Mouse (Mus musculus) forebrain, postnatal 0 days (tissue): ENCODE results near the gene Kcnmb2. TPM values are rescaled to one million over a fixed set of nuclear protein-coding genes. Genes with fewer than 3 reads are reported as not detected.

Experiments used
- ATAC-seq: fragments of 200-750 bp; cut with Nextera tagmentation; 2 replicates; pipeline ENCODE4 v1.8.0; 2017; ENCODE audit warnings: mild to moderate bottlenecking, moderate library complexity
- DNase-seq: peaks from one replicate; pipeline ENCODE4 v3.0.0-alpha.2; 2015
- H3K27ac ChIP-seq: fragments of 300-500 bp; sonication (generic); 2 replicates; pipeline ENCODE4 v1.5.1; 2014; ENCODE audit warnings: low read depth, mild to moderate bottlenecking, antibody characterized with exemption, low read length, moderate library complexity, mixed read lengths
- H3K27me3 ChIP-seq: fragments of 300-500 bp; sonication (generic); 2 replicates; pipeline ENCODE4 v1.6.1; 2014; ENCODE audit warnings: mild to moderate bottlenecking, low read length, mixed read lengths; ENCODE audit not compliant: insufficient read depth
- H3K36me3 ChIP-seq: fragments of 300-500 bp; sonication (generic); 2 replicates; pipeline ENCODE4 v1.6.1; 2014; ENCODE audit warnings: mild to moderate bottlenecking, moderate library complexity; ENCODE audit not compliant: insufficient read depth
- H3K4me1 ChIP-seq: fragments of 300-500 bp; sonication (generic); 2 replicates; pipeline ENCODE4 v1.6.1; 2014; ENCODE audit warnings: antibody characterized with exemption; ENCODE audit not compliant: insufficient read depth
- H3K4me2 ChIP-seq: fragments of 300-500 bp; sonication (generic); 2 replicates; pipeline ENCODE4 v1.6.1; 2014; ENCODE audit warnings: low read depth, mild to moderate bottlenecking, moderate library complexity
- H3K4me3 ChIP-seq: fragments of 300-500 bp; sonication (generic); 2 replicates; pipeline ENCODE4 v1.5.1; 2014; ENCODE audit warnings: low read depth, low read length, mixed read lengths
- H3K9ac ChIP-seq: fragments of 300-500 bp; sonication (generic); 2 replicates; pipeline ENCODE4 v1.6.1; 2014; ENCODE audit warnings: mild to moderate bottlenecking
- H3K9me3 ChIP-seq: fragments of 300-500 bp; sonication (generic); 2 replicates; pipeline ENCODE4 v1.6.1; 2016; ENCODE audit warnings: low read length
- CTCF ChIP-seq: sonication (generic); IDR thresholded peaks from 2 replicates; pipeline ENCODE4 v1.5.1; 2016; ENCODE audit warnings: antibody characterized with exemption, control low read depth, low read depth
- WGBS: fragments of 180-500 bp; shearing (Covaris S2); extraction: QIAGEN DNeasy Blood & Tissue Kit; methylation state at CpG from one replicate; pipeline ENCODE4 v1.1.7; 2014; 5-methylcytosine and 5-hydroxymethylcytosine counted together
- polyA plus RNA-seq: library from polyadenylated mRNA; unstranded; fragments of >200 nt; fragmentation: Nextera tagmentation; extraction: Ambion mirVana; gene quantifications from 2 replicates; pipeline ENCODE4 v1.2.1, GENCODE M21; 2015
- total RNA-seq: library from RNA; depleted of rRNA; stranded (reverse); fragments of >200 nt; gene quantifications from 2 replicates; pipeline ENCODE4 v1.2.3, GENCODE M21; 2014

The Kcnmb2 gene
- total and polyA plus RNA-seq, 2 experiments from 2014 or later, result 7.9 to 9.8 TPM

DNA sequence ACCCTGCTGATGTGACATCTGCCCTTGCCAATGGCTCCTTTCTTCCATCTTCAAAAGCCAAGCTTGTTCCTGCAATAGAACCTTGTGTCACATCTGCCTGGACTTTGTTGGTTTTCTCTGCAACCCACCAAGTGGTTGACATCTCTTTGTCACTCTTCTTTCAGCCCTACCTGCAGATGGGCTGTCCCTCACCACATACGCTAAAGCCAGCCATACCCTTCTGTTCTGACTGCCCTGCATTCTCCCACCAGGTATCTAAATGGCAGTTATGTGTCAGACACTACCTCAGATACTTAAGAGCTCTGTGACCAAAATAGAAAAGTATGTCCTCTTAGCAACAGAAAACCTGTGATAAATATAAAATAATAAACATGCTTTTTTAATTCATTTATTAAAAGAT, 186.5 kb downstream of the Kcnmb2 start:
- no peak overlapping the region for H3K4me3 ChIP-seq
- no peak overlapping the region for H3K9ac ChIP-seq
- H3K27me3 ChIP-seq, result no peaks in the 10 kb centered on the region
- no peak overlapping the region for H3K27ac ChIP-seq
- no peaks in the 10 kb centered on the region for H3K4me1 ChIP-seq
- WGBS, result 88% methylated on average over 1 of the region's 1 CpGs
- no peaks in the 10 kb centered on the region for H3K9me3 ChIP-seq
- H3K36me3 ChIP-seq, result no peaks in the 10 kb centered on the region
- no peak overlapping the region for H3K4me2 ChIP-seq
- TF ChIP-seq CTCF, result no peak
- no peak for ATAC-seq
- DNase-seq, result no peak

DNA sequence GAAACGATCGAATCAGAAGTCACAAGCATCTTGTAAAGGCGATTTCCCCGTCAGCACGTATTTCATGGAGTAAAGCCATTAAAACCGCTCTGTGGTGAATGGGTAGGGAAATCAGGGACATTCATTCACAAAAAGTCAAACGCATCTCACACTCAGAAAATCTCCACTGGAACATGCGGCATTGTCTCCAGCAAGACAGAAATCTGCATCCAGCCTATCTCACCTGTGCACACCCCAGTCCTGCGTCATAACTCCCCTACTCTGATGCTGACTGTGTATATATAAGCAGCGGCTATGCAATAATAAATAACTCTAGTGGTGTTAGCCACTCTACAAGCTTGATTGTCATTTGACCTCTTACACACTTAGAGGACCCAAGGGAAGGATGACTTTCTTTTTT, 199.1 kb downstream of the Kcnmb2 start:
- Histone ChIP-seq H3K27ac (no peak overlapping the region), H3K9me3 (no peaks in the 10 kb centered on the region), H3K4me2 (no peak overlapping the region), H3K27me3 (no peaks in the 10 kb centered on the region), H3K9ac (no peak overlapping the region), H3K36me3 (no peaks in the 10 kb centered on the region), H3K4me1 (no peaks in the 10 kb centered on the region), H3K4me3 (no peak overlapping the region)
- no peak for ATAC-seq
- TF ChIP-seq CTCF, result no peak
- 83% methylated on average over 10 of the region's 10 CpGs for WGBS
- no peak for DNase-seq

DNA sequence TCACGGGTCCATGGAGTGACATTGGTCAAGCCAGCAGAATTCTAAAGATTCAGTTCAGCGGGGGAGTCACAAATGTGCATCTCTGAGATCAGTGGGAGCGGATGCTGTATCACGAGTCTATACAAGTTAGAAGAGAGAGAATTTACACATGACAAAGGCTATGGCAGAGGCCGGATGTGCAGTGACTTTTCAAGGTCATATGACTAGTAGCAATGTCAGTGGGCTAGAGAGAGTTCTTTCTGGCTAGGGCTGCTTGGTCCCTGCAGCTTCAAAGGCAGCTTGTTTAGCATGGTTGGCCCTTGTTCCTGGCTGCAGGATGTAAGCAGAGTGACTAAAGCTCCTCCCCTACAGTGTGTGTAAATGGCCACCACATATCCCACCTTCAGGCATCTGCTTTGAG, 217.5 kb downstream of the Kcnmb2 start:
- no peak for TF ChIP-seq CTCF
- Histone ChIP-seq H3K9me3 (no peaks in the 10 kb centered on the region), H3K4me3 (no peak overlapping the region), H3K27ac (no peak overlapping the region), H3K27me3 (no peaks in the 10 kb centered on the region), H3K4me2 (no peak overlapping the region), H3K9ac (no peak overlapping the region), H3K36me3 (no peaks in the 10 kb centered on the region), H3K4me1 (no peaks in the 10 kb centered on the region)
- WGBS, result 87% methylated on average over 5 of the region's 5 CpGs
- ATAC-seq (no peak), DNase-seq (no peak)

- no peaks in the 10 kb centered on the region for H3K27me3 ChIP-seq
- H3K4me2 ChIP-seq, result no peak overlapping the region
- H3K4me3 ChIP-seq, result no peak overlapping the region
- ATAC-seq (no peak), DNase-seq (no peak)
- no peak overlapping the region for H3K27ac ChIP-seq
- H3K4me1 ChIP-seq, result no peaks in the 10 kb centered on the region
- no peaks in the 10 kb centered on the region for H3K9me3 ChIP-seq
- H3K36me3 ChIP-seq, result no peaks in the 10 kb centered on the region
- H3K9ac ChIP-seq, result no peak overlapping the region
- no peak for TF ChIP-seq CTCF
- 76% methylated on average over 3 of the region's 3 CpGs for WGBS
Measured at GRCm38 (mm10) chr3:32121731-32122130, 219.4 kb downstream of the Kcnmb2 start.

DNA sequence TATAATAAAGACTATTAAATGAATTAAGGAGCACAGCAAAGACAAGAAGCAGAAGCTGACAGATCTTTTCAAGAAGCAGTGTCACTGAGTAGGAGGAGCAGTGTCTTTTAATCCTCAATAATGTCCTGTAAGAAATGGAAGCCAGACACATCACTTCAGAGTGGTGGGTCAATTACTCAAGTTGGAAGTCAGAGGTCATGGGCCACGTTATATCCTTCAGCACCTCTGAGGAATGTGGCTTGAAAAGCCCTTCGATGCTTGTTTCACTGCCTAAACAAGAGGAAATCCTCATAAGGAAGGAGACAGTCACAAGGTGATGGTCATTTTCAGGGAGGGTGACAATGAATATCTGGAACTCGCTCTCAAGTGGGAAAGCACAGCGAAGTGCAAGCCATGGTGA, 223.1 kb downstream of the Kcnmb2 start:
- no peak for TF ChIP-seq CTCF
- H3K27ac ChIP-seq, result no peak overlapping the region
- H3K4me3 ChIP-seq, result no peak overlapping the region
- no peaks in the 10 kb centered on the region for H3K27me3 ChIP-seq
- no peak for ATAC-seq
- DNase-seq, result no peak
- no peaks in the 10 kb centered on the region for H3K4me1 ChIP-seq
- H3K4me2 ChIP-seq, result no peak overlapping the region
- 76% methylated on average over 4 of the region's 4 CpGs for WGBS
- H3K9ac ChIP-seq, result no peak overlapping the region
- no peaks in the 10 kb centered on the region for H3K9me3 ChIP-seq
- H3K36me3 ChIP-seq, result no peaks in the 10 kb centered on the region

DNA sequence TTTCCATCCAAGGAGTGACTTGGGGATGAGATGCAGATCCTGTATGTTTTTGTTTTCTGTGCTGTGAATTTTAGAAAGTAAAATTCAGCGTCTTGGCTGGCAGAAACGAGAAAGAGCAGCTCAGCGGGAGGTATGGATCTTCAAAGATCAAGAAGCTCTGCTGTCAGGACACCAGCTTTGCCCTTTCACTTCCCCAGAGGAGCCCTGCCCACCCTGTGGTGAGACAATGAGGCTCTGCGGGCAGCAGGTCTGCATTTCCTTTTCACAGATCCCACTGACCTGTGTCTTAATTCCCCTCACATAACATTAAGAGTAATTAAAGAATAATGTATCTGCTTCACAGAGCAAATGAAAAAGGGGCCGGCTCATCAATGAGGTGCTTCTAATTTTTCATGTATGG, 226.1 kb downstream of the Kcnmb2 start:
- no peak overlapping the region for H3K4me2 ChIP-seq
- no peak for DNase-seq

GRCm38 (mm10) chr3:32130696-32131095, 228.4 kb downstream of the Kcnmb2 start:
- Histone ChIP-seq H3K4me3 (no peak overlapping the region), H3K27ac (no peak overlapping the region), H3K4me2 (no peak overlapping the region), H3K9me3 (no peaks in the 10 kb centered on the region), H3K4me1 (no peaks in the 10 kb centered on the region), H3K36me3 (no peaks in the 10 kb centered on the region), H3K27me3 (no peaks in the 10 kb centered on the region), H3K9ac (no peak overlapping the region)
- no peak for ATAC-seq
- WGBS, result 66% methylated on average over 1 of the region's 1 CpGs
- no peak for TF ChIP-seq CTCF
- no peak for DNase-seq

More for the DNA sequence above, 226.1 kb downstream of the Kcnmb2 start:
- Histone ChIP-seq H3K27ac (no peak overlapping the region), H3K9ac (no peak overlapping the region), H3K36me3 (no peaks in the 10 kb centered on the region), H3K4me3 (no peak overlapping the region), H3K27me3 (no peaks in the 10 kb centered on the region), H3K9me3 (no peaks in the 10 kb centered on the region), H3K4me1 (no peaks in the 10 kb centered on the region)
- no peak for ATAC-seq
- WGBS, result 2% methylated on average over 5 of the region's 5 CpGs
- TF ChIP-seq CTCF, result no peak
